Mouse (Mus musculus) left cerebral cortex, postnatal 14 days (tissue): ENCODE data around the gene Pim3. TPM values are rescaled to one million over a fixed set of nuclear protein-coding genes. Genes with fewer than 3 reads are reported as not detected.

Source experiments
- DNase-seq, 2 experiments: peaks; one replicate each; pipeline ENCODE4 v3.0.0; 2021 to 2022; ENCODE audit warnings: low spot score in 2 of 2, mixed read lengths in 1 of 2
- intact Hi-C: fragments of 180-260 bp; cut with DNase I; formaldehyde crosslinking; loops from one replicate; pipeline ENCODE4 v1.15.1; 2025
- total RNA-seq, 2 experiments: library from RNA; stranded (reverse); gene quantifications; 2 replicates each; pipeline ENCODE4 v1.2.3; 2021

Pim3 gene
- total RNA-seq, 2 experiments from 2014 or later, result 37.3 to 40.4 TPM

DNA sequence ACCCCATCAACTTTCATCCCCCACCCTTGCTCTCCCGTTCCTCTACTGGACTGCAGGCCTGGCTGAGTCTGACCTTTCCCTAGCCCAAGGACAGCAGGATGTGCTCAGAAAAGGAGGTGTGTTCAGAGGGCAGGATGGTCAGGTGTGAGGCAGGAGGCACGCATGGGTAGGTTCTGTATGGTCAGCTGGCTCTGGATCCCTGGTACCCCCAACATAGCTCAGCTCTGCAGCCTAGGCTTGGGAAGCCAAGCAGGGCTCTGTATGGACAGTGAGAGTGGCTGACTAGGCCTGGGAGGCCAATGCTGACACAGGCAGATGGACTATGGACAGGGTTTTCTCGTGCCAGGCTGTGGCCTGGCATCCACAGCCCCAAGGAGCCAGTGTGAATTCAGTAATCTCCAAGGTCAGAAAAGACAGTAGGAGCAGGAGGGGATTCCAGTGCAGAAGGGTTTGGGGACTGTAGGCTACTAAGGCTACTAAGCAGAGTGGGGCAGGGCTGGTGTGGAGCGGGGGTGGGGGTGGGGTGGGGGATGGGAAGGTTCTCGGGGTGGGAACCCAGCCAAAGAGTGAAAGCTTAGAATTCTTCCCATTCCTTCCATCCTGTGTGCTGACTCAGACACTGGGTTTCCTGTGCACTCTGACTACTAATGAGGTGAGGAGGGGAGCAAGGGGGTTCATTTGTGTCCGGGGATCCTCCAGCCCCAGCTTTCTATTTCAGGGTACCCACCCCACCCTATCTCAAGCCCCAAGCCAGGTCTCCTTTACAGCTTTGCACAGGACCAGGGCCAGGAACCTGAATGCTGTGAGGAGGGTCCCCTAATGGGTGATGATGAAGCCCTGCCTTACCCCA lies 7.6 kb upstream of the Pim3 start:
- intact Hi-C loops, result no loop called here
- DNase-seq, result no peak

- intact Hi-C loops, result no loop called here
- DNase-seq, result no peak
Measured at GRCm38 (mm10) chr15:88854969-88855830, 6.8 kb upstream of the Pim3 start.

GRCm38 (mm10) chr15:88855896-88856417 lies 6.0 kb upstream of the Pim3 start:
- DNase-seq, result no peak
- intact Hi-C loops, result no loop called here

- intact Hi-C loops, result no loop called here
- no peak for DNase-seq
Measured at GRCm38 (mm10) chr15:88856613-88857012, 5.4 kb upstream of the Pim3 start.

DNA sequence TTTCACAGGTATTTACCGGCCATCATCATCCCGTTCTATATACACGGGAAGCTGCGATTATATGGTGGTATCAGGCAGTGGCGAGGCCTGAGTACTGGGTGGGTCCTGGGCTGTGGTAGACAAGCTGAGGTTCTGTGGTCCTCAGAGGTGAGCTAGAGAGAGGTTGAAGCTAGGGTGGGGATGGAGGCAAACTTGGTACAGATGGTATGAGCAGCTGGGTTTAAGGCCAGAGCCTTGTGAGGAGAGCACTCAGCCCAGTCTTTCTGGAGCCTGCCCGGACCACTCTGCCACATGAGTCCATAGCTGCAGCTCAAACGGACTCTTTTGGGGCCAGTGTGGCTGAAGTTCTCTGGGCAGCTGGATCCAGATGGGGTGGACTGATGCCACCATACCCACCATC lies 4.6 kb upstream of the Pim3 start:
- no peak for DNase-seq
- intact Hi-C loops, result no loop called here

DNA sequence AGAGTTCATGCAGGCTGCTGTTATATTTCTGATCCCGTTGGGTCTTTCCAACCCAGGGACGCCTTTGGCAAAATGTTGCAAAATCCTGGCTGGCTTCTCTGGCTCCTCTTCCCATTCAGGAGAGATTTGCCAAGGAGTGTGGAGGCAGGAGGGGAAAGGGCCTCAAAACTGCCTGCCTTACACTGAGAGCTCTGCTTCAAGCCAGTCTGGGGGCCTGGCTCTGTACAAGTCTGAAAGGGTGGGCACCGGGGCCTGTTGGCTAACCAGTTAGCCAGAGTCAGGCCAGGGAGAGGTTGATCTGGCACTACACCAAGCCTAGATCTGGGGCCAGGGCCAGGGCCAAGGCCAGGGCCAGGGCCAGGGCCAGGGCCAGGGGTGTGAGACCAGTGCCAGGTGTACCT lies 3.8 kb upstream of the Pim3 start:
- intact Hi-C loops, result no loop called here
- DNase-seq, result no peak

GRCm38 (mm10) chr15:88858707-88859106 lies 3.3 kb upstream of the Pim3 start:
- intact Hi-C loops, result no loop called here
- no peak for DNase-seq

GRCm38 (mm10) chr15:88859206-88859970 lies 2.6 kb upstream of the Pim3 start:
- no peak for DNase-seq
- intact Hi-C loops, result no loop called here

DNA sequence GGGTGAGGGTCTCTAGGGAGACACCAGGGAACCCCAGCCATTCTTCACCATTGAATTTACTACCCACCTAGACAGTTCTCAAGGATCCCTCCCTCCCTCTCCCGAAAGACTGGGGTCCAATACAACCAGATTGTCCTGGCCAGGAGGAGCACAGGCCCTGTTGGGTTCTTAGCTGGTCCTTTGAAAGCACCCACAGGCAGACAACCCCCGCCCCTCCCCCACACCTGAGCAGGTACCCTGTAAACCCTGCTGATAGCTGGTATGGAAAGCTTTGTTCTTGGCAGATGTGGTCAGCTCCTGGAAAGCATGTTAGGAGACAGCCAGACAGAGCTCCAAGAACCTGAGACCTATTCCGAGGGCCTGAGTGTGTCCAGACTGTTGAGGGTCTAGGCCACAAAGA lies 1.2 kb upstream of the Pim3 start:
- DNase-seq, result no peak
- intact Hi-C loops, result loop anchor here (5.0 kb wide), 1 partner anchor 33 kb away; no protein-coding TSS in a partner anchor

- intact Hi-C loops, result loop anchor here (5.0 kb wide), 1 partner anchor 36 kb away; no protein-coding TSS in a partner anchor
Measured at GRCm38 (mm10) chr15:88862881-88863694, 1.1 kb downstream of the Pim3 start.

DNA sequence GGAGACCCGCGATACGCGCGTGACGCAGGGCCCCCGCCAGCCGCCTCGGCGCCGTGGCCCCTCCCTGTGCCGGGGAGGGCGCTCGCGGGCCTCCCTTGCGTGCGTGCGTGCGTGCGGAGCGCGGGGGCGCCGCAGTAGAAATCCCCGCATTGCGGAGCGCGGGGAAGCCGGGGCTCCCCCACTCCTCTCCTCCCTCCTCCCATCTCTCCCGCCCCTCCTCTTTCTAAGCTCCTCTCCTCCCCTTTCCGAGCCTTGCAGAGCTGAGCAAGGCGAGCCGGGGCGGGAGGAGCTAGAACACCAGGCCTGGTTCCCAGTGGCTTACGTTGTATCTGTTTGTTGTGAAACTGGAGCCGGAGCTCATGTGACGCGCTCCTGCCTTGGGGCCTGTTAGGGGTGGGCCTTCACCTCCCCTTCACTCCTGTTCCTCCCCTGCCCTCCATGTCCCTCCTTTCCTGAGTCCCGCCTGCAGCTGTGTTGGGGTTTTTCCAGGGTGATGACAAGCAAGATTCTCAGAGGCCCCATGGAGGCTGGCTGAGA lies 1.8 kb downstream of the Pim3 start:
- intact Hi-C loops, result loop anchor here (5.0 kb wide), 1 partner anchor 36 kb away; no protein-coding TSS in a partner anchor
- DNase-seq, result peak; percentile 87 to 93

More at GRCm38 (mm10) chr15:88862881-88863694, 1.1 kb downstream of the Pim3 start:
- DNase-seq, result peak; percentile 55 to 60

- intact Hi-C loops, result loop anchor here (5.0 kb wide), 1 partner anchor 37 kb away; no protein-coding TSS in a partner anchor
- DNase-seq, result peak in 1 of 2 experiments; percentile 51
Measured at GRCm38 (mm10) chr15:88864270-88865030, 2.5 kb downstream of the Pim3 start.

DNA sequence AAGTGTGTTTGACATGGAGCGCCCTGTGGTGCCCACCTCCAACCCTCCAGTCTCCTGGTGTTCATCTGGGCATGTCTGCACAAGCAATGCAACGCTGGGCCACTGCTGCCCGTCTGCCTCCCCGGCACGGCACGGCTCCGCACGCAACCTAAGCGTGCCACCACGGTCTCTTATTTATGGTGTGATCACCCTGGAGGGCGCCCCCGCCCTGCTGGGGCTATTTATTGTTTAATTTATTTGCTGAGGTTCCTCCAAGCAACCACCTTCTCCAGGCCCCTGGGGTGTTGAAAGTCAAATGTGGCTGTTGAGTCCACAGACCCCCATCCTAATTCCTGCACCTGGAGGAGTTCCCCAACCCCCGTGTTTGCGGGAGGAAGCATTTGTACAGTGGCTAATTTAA lies 3.1 kb downstream of the Pim3 start:
- DNase-seq, result no peak
- intact Hi-C loops, result no loop called here

- intact Hi-C loops, result no loop called here
- DNase-seq, result no peak
Measured at GRCm38 (mm10) chr15:88865888-88866695, 4.1 kb downstream of the Pim3 start.

DNA sequence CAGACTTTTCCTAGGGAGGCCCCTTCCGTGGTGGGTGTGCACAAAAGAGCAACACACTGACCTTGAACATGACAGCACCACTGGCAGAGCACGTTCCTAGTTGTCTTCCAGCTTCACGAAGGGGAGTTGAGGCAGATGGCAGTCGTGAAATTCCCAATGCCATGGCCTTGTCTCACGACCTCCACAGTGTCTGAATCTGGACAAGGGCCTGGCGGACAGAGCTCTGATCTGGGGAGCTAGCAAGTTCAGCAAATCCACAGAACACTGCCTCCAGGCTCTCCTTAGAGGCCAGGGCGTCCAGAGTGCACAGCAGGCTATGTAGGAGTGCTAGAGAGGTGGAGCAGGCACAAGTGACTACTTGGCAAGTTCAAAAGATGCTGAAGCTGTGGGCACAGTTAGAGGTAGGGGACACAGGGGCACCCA lies 5.0 kb downstream of the Pim3 start:
- intact Hi-C loops, result no loop called here

GRCm38 (mm10) chr15:88867368-88868023 lies 5.5 kb downstream of the Pim3 start:
- intact Hi-C loops, result no loop called here

More for the DNA sequence above, 5.0 kb downstream of the Pim3 start:
- no peak for DNase-seq

More at GRCm38 (mm10) chr15:88867368-88868023, 5.5 kb downstream of the Pim3 start:
- no peak for DNase-seq
